Mouse (Mus musculus) urinary bladder, postnatal 25 days (tissue): Measurements from ENCODE around the gene Btbd35f21.
"Not testable (repeated sequence)": the region's sequence is repeated elsewhere in the genome, so short reads cannot be mapped to it uniquely, and the experiment has no call there.

Source experiments
- DNase-seq: peaks from one replicate; pipeline ENCODE4 v3.0.0; 2022; ENCODE audit warnings: low spot score

Gene Btbd35f21

GRCm38 (mm10) chrX:32725809-32726208, at the start of gene Btbd35f21:
Gene Btbd35f21, plus strand, starts transcription at chrX:32726109.
- not testable (repeated sequence) for DNase-seq
